In genomic region chr16:31917776-31918175, GRCm38 (mm10) we compare ENCODE assay signal across 8 mouse cellular contexts. TPM values are rescaled to one million over a fixed set of nuclear protein-coding genes. Genes with fewer than 3 reads are reported as not detected.
DNase-seq lines count a peak whose midpoint lies in the region; ATAC-seq and TF ChIP-seq lines count a peak whose summit lies in the region.

No protein-coding gene starts in this region.

- H3K27me3 ChIP-seq in heart, embryonic 12.5 days (replicated peaks): peaks cover 13% of the 10 kb centered on the region; the same call in 1 of the 2 replicates
- no peaks in the 10 kb centered on the region for H3K27me3 ChIP-seq in midbrain, embryonic 11.5 days (ENCODE audit: control insufficient read depth, insufficient read depth, low read length)
- H3K27me3 ChIP-seq in midbrain, embryonic 15.5 days (replicated peaks): no peaks in the 10 kb centered on the region
- H3K27me3 ChIP-seq in limb, embryonic 12.5 days: no peaks in the 10 kb centered on the region
- H3K27me3 ChIP-seq in stomach, postnatal 0 days (ENCODE audit: control insufficient read depth, insufficient read depth, low read length): no peaks in the 10 kb centered on the region

- H3K9ac ChIP-seq in heart, embryonic 12.5 days: peak overlapping the region; percentile 53; the same call in 1 of the 2 replicates
- no peak overlapping the region; the same call in 1 of the 2 replicates for H3K9ac ChIP-seq in midbrain, embryonic 11.5 days (ENCODE audit: low read length)
- H3K9ac ChIP-seq in midbrain, embryonic 15.5 days: no peak overlapping the region
- H3K9ac ChIP-seq in limb, embryonic 12.5 days (replicated peaks): no peak overlapping the region
- H3K9ac ChIP-seq in stomach, postnatal 0 days (ENCODE audit: low read length): no peak overlapping the region

- H3K36me3 ChIP-seq in heart, embryonic 12.5 days: no peaks in the 10 kb centered on the region
- no peaks in the 10 kb centered on the region for H3K36me3 ChIP-seq in midbrain, embryonic 11.5 days (ENCODE audit: control insufficient read depth, insufficient read depth, low read length)
- no peaks in the 10 kb centered on the region for H3K36me3 ChIP-seq in midbrain, embryonic 15.5 days (replicated peaks)
- H3K36me3 ChIP-seq in limb, embryonic 12.5 days: no peaks in the 10 kb centered on the region
- no peaks in the 10 kb centered on the region for H3K36me3 ChIP-seq in stomach, postnatal 0 days (ENCODE audit: control insufficient read depth, insufficient read depth, low read length)

- no peak for TF ChIP-seq EP300 in stomach, postnatal 0 days (optimal IDR thresholded peaks at IDR 0.05)

- no peak for ATAC-seq in heart, embryonic 12.5 days (ENCODE audit: insufficient number of reproducible peaks, low FRiP score)
- ATAC-seq in midbrain, embryonic 11.5 days (ENCODE audit: low FRiP score): no peak
- ATAC-seq in midbrain, embryonic 15.5 days (replicated peaks): no peak; the same call in 1 of the 2 replicates
- no peak for ATAC-seq in limb, embryonic 12.5 days (ENCODE audit: insufficient number of reproducible peaks, insufficient read depth, low FRiP score, low TSS enrichment, low read depth)
- ATAC-seq in stomach, postnatal 0 days (ENCODE audit: low FRiP score, low TSS enrichment): peak; percentile 57; the same call in 1 of the 2 replicates

- TF ChIP-seq CTCF in stomach, postnatal 0 days (IDR thresholded peaks at IDR 0.05; ENCODE audit: low read depth): no peak

- H3K4me1 ChIP-seq in heart, embryonic 12.5 days (replicated peaks): no peaks in the 10 kb centered on the region; the same call in 1 of the 2 replicates
- H3K4me1 ChIP-seq in midbrain, embryonic 11.5 days (ENCODE audit: control insufficient read depth, insufficient read depth, low read length): 0 out of 2 replicates have a peak, but pooled peaks cover 2% of the 10 kb centered on the region
- H3K4me1 ChIP-seq in midbrain, embryonic 15.5 days: 0 out of 2 replicates have a peak, but pooled peaks cover 3% of the 10 kb centered on the region
- H3K4me1 ChIP-seq in limb, embryonic 12.5 days (replicated peaks): peaks cover 3% of the 10 kb centered on the region; the same call in 1 of the 2 replicates
- H3K4me1 ChIP-seq in stomach, postnatal 0 days (replicated peaks; ENCODE audit: control insufficient read depth, insufficient read depth): no peaks in the 10 kb centered on the region

- no peak for DNase-seq in heart, adult 8-10 months (ENCODE audit: low spot score)
- DNase-seq in midbrain, embryonic 11.5 days (ENCODE audit: low spot score, missing footprints): peak; percentile 81
- DNase-seq in stomach, postnatal 0 days (ENCODE audit: low spot score): no peak
- DNase-seq in frontal cortex, postnatal 10 days (ENCODE audit: low spot score in 2 of 2): no peak
- no peak for DNase-seq in testis, postnatal 14 days (ENCODE audit: low spot score)

- H3K9me3 ChIP-seq in heart, embryonic 12.5 days (replicated peaks): no peaks in the 10 kb centered on the region; the same call in 1 of the 2 replicates
- no peaks in the 10 kb centered on the region for H3K9me3 ChIP-seq in midbrain, embryonic 11.5 days (ENCODE audit: control insufficient read depth, low read length)
- H3K9me3 ChIP-seq in midbrain, embryonic 15.5 days: no peaks in the 10 kb centered on the region
- no peaks in the 10 kb centered on the region for H3K9me3 ChIP-seq in limb, embryonic 12.5 days
- H3K9me3 ChIP-seq in stomach, postnatal 0 days (ENCODE audit: control insufficient read depth, low read length): no peaks in the 10 kb centered on the region

- no peak overlapping the region for H3K4me3 ChIP-seq in heart, embryonic 12.5 days
- H3K4me3 ChIP-seq in midbrain, embryonic 11.5 days (ENCODE audit: low read depth, low read length): no peak overlapping the region
- no peak overlapping the region for H3K4me3 ChIP-seq in midbrain, embryonic 15.5 days
- H3K4me3 ChIP-seq in limb, embryonic 12.5 days (replicated peaks): no peak overlapping the region
- no peak overlapping the region for H3K4me3 ChIP-seq in stomach, postnatal 0 days (ENCODE audit: low read depth, low read length)

- no peak overlapping the region for H3K27ac ChIP-seq in heart, embryonic 12.5 days (ENCODE audit: poor library complexity, severe bottlenecking)
- no peak overlapping the region for H3K27ac ChIP-seq in midbrain, embryonic 11.5 days (ENCODE audit: low read depth, low read length)
- no peak overlapping the region for H3K27ac ChIP-seq in midbrain, embryonic 15.5 days
- no peak overlapping the region for H3K27ac ChIP-seq in limb, embryonic 12.5 days
- no peak overlapping the region for H3K27ac ChIP-seq in stomach, postnatal 0 days (replicated peaks)

- H3K4me2 ChIP-seq in heart, embryonic 12.5 days: no peak overlapping the region
- no peak overlapping the region for H3K4me2 ChIP-seq in midbrain, embryonic 11.5 days
- H3K4me2 ChIP-seq in midbrain, embryonic 15.5 days: no peak overlapping the region
- H3K4me2 ChIP-seq in limb, embryonic 12.5 days: peak overlapping the region; percentile 40; the same call in 1 of the 2 replicates
- peak overlapping the region; percentile 48; the same call in 1 of the 2 replicates for H3K4me2 ChIP-seq in stomach, postnatal 0 days (replicated peaks; ENCODE audit: low read depth)

- 64% methylated on average over 11 of the region's 11 CpGs for WGBS in heart, embryonic 12.5 days
- WGBS in midbrain, embryonic 11.5 days: 78% methylated on average over 11 of the region's 11 CpGs
- 86% methylated on average over 11 of the region's 11 CpGs for WGBS in midbrain, embryonic 15.5 days
- 76% methylated on average over 11 of the region's 11 CpGs for WGBS in limb, embryonic 12.5 days
- 50% methylated on average over 11 of the region's 11 CpGs for WGBS in stomach, postnatal 0 days

RNA-seq across cellular contexts. Expression of gene Pigz, which starts 15.9 kb away (rescaled TPM):
- polyA plus RNA-seq in heart, embryonic 12.5 days (2016; fragmentation: Nextera tagmentation; extraction: Ambion mirVana): 0.32 and 0.52 TPM in 2 replicates
- 1 to 10 TPM; 4.2 to 7.8 (median 4.4) TPM for total RNA-seq in heart, adult 8-10 months (2022)
- polyA plus RNA-seq in midbrain, embryonic 11.5 days (2014; fragmentation: Nextera tagmentation; extraction: Ambion mirVana): 1.4 TPM in 2 replicates
- 2.8 and 3.4 TPM in 2 replicates for polyA plus RNA-seq in midbrain, embryonic 15.5 days (2015; fragmentation: Nextera tagmentation; extraction: Ambion mirVana)
- polyA plus RNA-seq in limb, embryonic 12.5 days (2016; fragmentation: Nextera tagmentation; extraction: Ambion mirVana): 0.91 and 1.2 TPM in 2 replicates
- 1.4 and 1.7 TPM in 2 replicates for polyA plus RNA-seq in stomach, postnatal 0 days (2015; fragmentation: Nextera tagmentation; extraction: Ambion mirVana)

RNA-seq across cellular contexts. Expression of gene 0610012G03Rik, which starts 30.5 kb away (rescaled TPM):
- polyA plus RNA-seq in heart, embryonic 12.5 days (2016; fragmentation: Nextera tagmentation; extraction: Ambion mirVana): 90.3 and 91.4 TPM in 2 replicates
- 10 to 100 TPM; 61.6 to 83.0 (median 78.3) TPM for total RNA-seq in heart, adult 8-10 months (2022)
- 86.0 and 93.2 TPM in 2 replicates for polyA plus RNA-seq in midbrain, embryonic 11.5 days (2014; fragmentation: Nextera tagmentation; extraction: Ambion mirVana)
- polyA plus RNA-seq in midbrain, embryonic 15.5 days (2015; fragmentation: Nextera tagmentation; extraction: Ambion mirVana): 115 and 121 TPM in 2 replicates
- 77.5 and 83.7 TPM in 2 replicates for polyA plus RNA-seq in limb, embryonic 12.5 days (2016; fragmentation: Nextera tagmentation; extraction: Ambion mirVana)
- 109 and 112 TPM in 2 replicates for polyA plus RNA-seq in stomach, postnatal 0 days (2015; fragmentation: Nextera tagmentation; extraction: Ambion mirVana)

RNA-seq across cellular contexts. Expression of gene Ncbp2, which starts 30.5 kb away (rescaled TPM):
- 79.4 and 85.0 TPM in 2 replicates for polyA plus RNA-seq in heart, embryonic 12.5 days (2016; fragmentation: Nextera tagmentation; extraction: Ambion mirVana)
- 10 to 100 TPM; 22.6 to 26.4 (median 24.9) TPM for total RNA-seq in heart, adult 8-10 months (2022)
- polyA plus RNA-seq in midbrain, embryonic 11.5 days (2014; fragmentation: Nextera tagmentation; extraction: Ambion mirVana): 165 and 173 TPM in 2 replicates
- polyA plus RNA-seq in midbrain, embryonic 15.5 days (2015; fragmentation: Nextera tagmentation; extraction: Ambion mirVana): 98.1 and 98.9 TPM in 2 replicates
- 148 and 149 TPM in 2 replicates for polyA plus RNA-seq in limb, embryonic 12.5 days (2016; fragmentation: Nextera tagmentation; extraction: Ambion mirVana)
- 50.9 and 52.3 TPM in 2 replicates for polyA plus RNA-seq in stomach, postnatal 0 days (2015; fragmentation: Nextera tagmentation; extraction: Ambion mirVana)

RNA-seq across cellular contexts. Expression of gene Meltf, which starts 39.2 kb away (rescaled TPM):
- 0.09 and 0.15 TPM in 2 replicates for polyA plus RNA-seq in heart, embryonic 12.5 days (2016; fragmentation: Nextera tagmentation; extraction: Ambion mirVana)
- total RNA-seq in heart, adult 8-10 months (2022): not detected
- polyA plus RNA-seq in midbrain, embryonic 11.5 days (2014; fragmentation: Nextera tagmentation; extraction: Ambion mirVana): 0.10 TPM in 1 of 2 replicates, not detected in the other
- polyA plus RNA-seq in midbrain, embryonic 15.5 days (2015; fragmentation: Nextera tagmentation; extraction: Ambion mirVana): 0.12 and 0.33 TPM in 2 replicates
- 0.50 and 0.70 TPM in 2 replicates for polyA plus RNA-seq in limb, embryonic 12.5 days (2016; fragmentation: Nextera tagmentation; extraction: Ambion mirVana)
- 0.06 TPM in 1 of 2 replicates, not detected in the other for polyA plus RNA-seq in stomach, postnatal 0 days (2015; fragmentation: Nextera tagmentation; extraction: Ambion mirVana)

Comparison
In these comparisons a context has a peak if more than half of its experiments do, and no peak if none do; other contexts are left out.
1. H3K4me2 ChIP-seq: peak in limb, embryonic 12.5 days (single experiment) and stomach, postnatal 0 days (single experiment); none in heart, embryonic 12.5 days (single experiment), midbrain, embryonic 11.5 days (single experiment) and midbrain, embryonic 15.5 days (single experiment).